Mouse (Mus musculus): ENCODE measurements around the gene Eva1c.

Eva1c gene

GRCm38 (mm10) chr16:90826457-90826856, at the start of gene Eva1c:
Gene Eva1c (plus strand): TSS chr16:90826719.
- ChIA-PET CTCF (interaction anchor here (0.5 to 3.2 kb wide), 49 partner anchors 11 to 1052 kb away, joined by 3 to 21 read pairs (median 4); partner anchors contain the start of genes Cfap298 (in 3 of the 4), Paxbp1 (in 1 of the 4), Synj1 (in 1 of the 4) and Urb1 (in 1 of the 4)), POLR2A (interaction anchor here in 3 of 4 experiments (0.6 to 1.4 kb wide), 7 partner anchors 16 to 393 kb away, joined by 3 to 6 read pairs (median 4); partner anchors contain the start of genes Cfap298 (in 1 of the 3) and Urb1 (in 1 of the 3))

- ChIA-PET POLR2A (interaction anchor here in 2 of 4 experiments (0.6 to 1.0 kb wide), 4 partner anchors 9 to 553 kb away, joined by 3 read pairs; no protein-coding TSS in a partner anchor), CTCF (interaction anchor here in 2 of 4 experiments (1.0 to 1.5 kb wide), 2 partner anchors 86 to 146 kb away, joined by 3 to 4 read pairs; no protein-coding TSS in a partner anchor)
These were observed 46.7 kb upstream of the Eva1c start for GRCm38 (mm10) chr16:90779783-90780182.

- ChIA-PET CTCF (interaction anchor here in 1 of 4 experiments (1.3 kb wide), 1 partner anchor 19 kb away, joined by 3 read pairs; no protein-coding TSS in a partner anchor), POLR2A (interaction anchor here in 2 of 4 experiments (1.8 kb wide), 2 partner anchors 10 to 563 kb away, joined by 3 to 4 read pairs; partner anchors contain the start of gene Sod1 (in 1 of the 2))
These were observed 43.2 kb upstream of the Eva1c start for GRCm38 (mm10) chr16:90783302-90783701.

- ChIA-PET POLR2A (interaction anchor here in 1 of 4 experiments (0.6 kb wide), 1 partner anchor 30 kb away, joined by 3 read pairs; no protein-coding TSS in a partner anchor), CTCF (interaction anchor here in 1 of 4 experiments (0.6 kb wide), 1 partner anchor 117 kb away, joined by 3 read pairs; no protein-coding TSS in a partner anchor)
These were observed 41.3 kb upstream of the Eva1c start for GRCm38 (mm10) chr16:90785257-90785656.

GRCm38 (mm10) chr16:90788580-90788979, 37.9 kb upstream of the Eva1c start:
- POLR2A ChIA-PET: interaction anchor here in 1 of 4 experiments (1.0 kb wide), 1 partner anchor 9 kb away, joined by 3 read pairs; no protein-coding TSS in a partner anchor
- CTCF ChIA-PET: interaction anchor here in 1 of 4 experiments (1.1 kb wide), 1 partner anchor 13 kb away, joined by 3 read pairs; no protein-coding TSS in a partner anchor

GRCm38 (mm10) chr16:90790946-90791345, 35.6 kb upstream of the Eva1c start:
- ChIA-PET POLR2A (interaction anchor here in 1 of 4 experiments (1.5 kb wide), 1 partner anchor 144 kb away, joined by 3 read pairs; the partner anchor contains the start of gene Cfap298), CTCF (no interaction called here)

GRCm38 (mm10) chr16:90792066-90792465, 34.5 kb upstream of the Eva1c start:
- ChIA-PET CTCF (interaction anchor here in 2 of 4 experiments (0.9 to 1.0 kb wide), 2 partner anchors 10 kb away, joined by 3 to 4 read pairs; no protein-coding TSS in a partner anchor), POLR2A (interaction anchor here in 2 of 4 experiments (1.5 to 1.9 kb wide), 3 partner anchors 10 to 143 kb away, joined by 3 to 5 read pairs (median 4); partner anchors contain the start of gene Cfap298 (in 1 of the 2))

GRCm38 (mm10) chr16:90792500-90792899, 34.0 kb upstream of the Eva1c start:
- ChIA-PET CTCF (interaction anchor here in 2 of 4 experiments (0.9 to 1.0 kb wide), 2 partner anchors 10 kb away, joined by 3 to 4 read pairs; no protein-coding TSS in a partner anchor), POLR2A (interaction anchor here in 2 of 4 experiments (1.5 to 1.9 kb wide), 3 partner anchors 9 to 143 kb away, joined by 3 to 5 read pairs (median 4); partner anchors contain the start of gene Cfap298 (in 1 of the 2))

- POLR2A ChIA-PET: interaction anchor here in 1 of 4 experiments (1.2 kb wide), 1 partner anchor 32 kb away, joined by 3 read pairs; no protein-coding TSS in a partner anchor
These were observed 31.8 kb upstream of the Eva1c start for GRCm38 (mm10) chr16:90794708-90795107.

GRCm38 (mm10) chr16:90798446-90798845, 28.1 kb upstream of the Eva1c start:
- ChIA-PET CTCF (interaction anchor here in 1 of 4 experiments (1.7 kb wide), 1 partner anchor 27 kb away, joined by 5 read pairs; no protein-coding TSS in a partner anchor), POLR2A (interaction anchor here in 2 of 4 experiments (0.7 to 2.7 kb wide), 4 partner anchors 32 to 495 kb away, joined by 3 to 11 read pairs (median 4); partner anchors contain the start of genes Cfap298 (in 1 of the 2) and Paxbp1 (in 1 of the 2))

More at GRCm38 (mm10) chr16:90794708-90795107, 31.8 kb upstream of the Eva1c start:
- CTCF ChIA-PET: no interaction called here

GRCm38 (mm10) chr16:90798848-90799247, 27.7 kb upstream of the Eva1c start:
- ChIA-PET CTCF (interaction anchor here in 2 of 4 experiments (0.6 to 1.7 kb wide), 2 partner anchors 26 to 277 kb away, joined by 3 to 5 read pairs; no protein-coding TSS in a partner anchor), POLR2A (interaction anchor here in 2 of 4 experiments (0.7 to 2.7 kb wide), 4 partner anchors 31 to 496 kb away, joined by 3 to 11 read pairs (median 4); partner anchors contain the start of genes Cfap298 (in 1 of the 2) and Paxbp1 (in 1 of the 2))

- CTCF ChIA-PET: interaction anchor here in 2 of 4 experiments (0.5 to 1.0 kb wide), 3 partner anchors 26 to 120 kb away, joined by 3 to 6 read pairs (median 3); partner anchors contain the start of gene Eva1c (in 1 of the 2)
- POLR2A ChIA-PET: interaction anchor here in 1 of 4 experiments (1.4 to 2.7 kb wide), 2 partner anchors 30 to 135 kb away, joined by 3 to 11 read pairs; partner anchors contain the start of gene Cfap298
These were observed 26.7 kb upstream of the Eva1c start for GRCm38 (mm10) chr16:90799840-90800239.

- POLR2A ChIA-PET: interaction anchor here in 1 of 4 experiments (1.3 kb wide), 1 partner anchor 9 kb away, joined by 5 read pairs; no protein-coding TSS in a partner anchor
These were observed 25.3 kb upstream of the Eva1c start for GRCm38 (mm10) chr16:90801251-90801650.

GRCm38 (mm10) chr16:90801928-90802327, 24.6 kb upstream of the Eva1c start:
- CTCF ChIA-PET: interaction anchor here in 3 of 4 experiments (0.5 to 1.6 kb wide), 15 partner anchors 10 to 557 kb away, joined by 3 to 9 read pairs (median 3); no protein-coding TSS in a partner anchor
- POLR2A ChIA-PET: interaction anchor here in 2 of 4 experiments (0.9 to 1.3 kb wide), 2 partner anchors 10 to 28 kb away, joined by 3 to 5 read pairs; no protein-coding TSS in a partner anchor

More at GRCm38 (mm10) chr16:90801251-90801650, 25.3 kb upstream of the Eva1c start:
- CTCF ChIA-PET: interaction anchor here in 1 of 4 experiments (1.0 to 1.6 kb wide), 4 partner anchors 13 to 125 kb away, joined by 3 to 4 read pairs (median 3); no protein-coding TSS in a partner anchor

- CTCF ChIA-PET: no interaction called here
- POLR2A ChIA-PET: interaction anchor here in 1 of 4 experiments (0.6 to 0.9 kb wide), 2 partner anchors 67 to 418 kb away, joined by 3 to 5 read pairs; no protein-coding TSS in a partner anchor
These were observed 22.1 kb upstream of the Eva1c start for GRCm38 (mm10) chr16:90804466-90804865.

- ChIA-PET CTCF (interaction anchor here in 1 of 4 experiments (1.2 kb wide), 1 partner anchor 17 kb away, joined by 3 read pairs; the partner anchor contains the start of gene Eva1c), POLR2A (interaction anchor here in 3 of 4 experiments (0.5 to 1.8 kb wide), 7 partner anchors 9 to 590 kb away, joined by 3 to 4 read pairs (median 3); partner anchors contain the start of genes Cfap298 (in 1 of the 3), Eva1c (in 1 of the 3) and Sod1 (in 1 of the 3))
These were observed 16.4 kb upstream of the Eva1c start, which contains the start of gene Urb1 for GRCm38 (mm10) chr16:90809975-90810715. Gene Urb1 (minus strand): TSS chr16:90810413.

GRCm38 (mm10) chr16:90810716-90811256, 15.7 kb upstream of the Eva1c start:
- CTCF ChIA-PET: interaction anchor here in 1 of 4 experiments (1.2 kb wide), 1 partner anchor 16 kb away, joined by 3 read pairs; the partner anchor contains the start of gene Eva1c
- POLR2A ChIA-PET: interaction anchor here in 2 of 4 experiments (0.6 to 1.6 kb wide), 4 partner anchors 16 to 251 kb away, joined by 3 to 4 read pairs (median 3); partner anchors contain the start of genes Cfap298 (in 1 of the 2), Eva1c (in 1 of the 2) and Mis18a (in 1 of the 2)

Measured in embryonic stem cell, embryonic (primary cell).